Mouse (Mus musculus): ENCODE data around the gene Tpd52l2.

DNA sequence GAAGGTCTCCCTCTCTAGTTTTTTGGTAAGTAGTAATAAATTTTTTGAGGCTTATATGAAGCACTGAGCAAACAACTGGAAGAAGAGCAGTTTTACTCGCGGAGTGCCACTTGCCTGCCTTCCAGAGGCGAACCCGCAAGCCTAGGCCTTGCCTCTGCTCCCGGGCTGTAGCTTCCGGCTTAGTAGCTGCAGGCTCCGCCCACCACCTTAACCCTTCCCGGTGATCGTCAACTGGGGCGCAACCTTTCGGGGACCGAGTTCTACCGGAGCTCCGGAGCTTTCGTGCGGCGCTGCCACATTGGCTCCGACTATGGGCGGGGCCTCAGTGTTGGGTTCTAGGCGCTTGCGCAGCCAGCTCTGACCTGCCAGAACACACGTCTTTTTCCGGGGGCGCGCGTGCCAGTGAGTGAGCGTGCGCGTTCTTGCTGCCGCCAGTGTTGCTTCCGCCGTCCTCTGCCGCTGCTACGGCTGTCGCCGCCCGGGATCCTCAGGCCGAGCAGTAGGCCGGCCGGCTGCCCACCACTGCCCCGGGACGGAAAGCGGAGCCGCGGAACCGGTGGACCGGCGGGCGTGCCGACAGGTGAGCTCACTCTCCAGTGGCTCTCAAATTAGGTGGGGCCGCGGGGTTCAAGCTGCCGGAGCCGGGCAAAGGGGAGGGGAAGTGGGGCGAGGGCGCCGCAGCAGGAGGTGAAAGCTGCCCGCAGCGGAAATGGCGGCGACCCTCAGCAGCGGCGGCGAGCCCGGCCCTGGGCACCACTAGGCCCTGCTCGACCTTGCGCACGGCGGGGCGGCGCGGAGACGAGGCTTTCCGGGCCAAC lies 23.4 kb downstream of the Tpd52l2 start, which contains the start of gene Dnajc5:
- TF ChIP-seq GATA1 (IDR thresholded peaks at IDR 0.05; ENCODE audit: borderline replicate concordance, low read length), result no peak
- no peak for TF ChIP-seq FLI1 (IDR thresholded peaks at IDR 0.05; ENCODE audit: low read length)
